Mouse (Mus musculus) adrenal gland, adult 2 months (tissue): Measurements from ENCODE around the gene Dip2b. TPM values are rescaled to one million over a fixed set of nuclear protein-coding genes. Genes with fewer than 3 reads are reported as not detected.

Source experiments
- DNase-seq: peaks from one replicate; pipeline ENCODE4 v3.0.0; 2021
- long read RNA-seq: library from polyadenylated mRNA; stranded (forward); transcript quantifications from one replicate; pipeline ENCODE4 v2.0.0, GENCODE M21; 2021
- polyA plus RNA-seq: library from polyadenylated mRNA; depleted of rRNA; stranded (reverse); fragments of >200 nt; gene quantifications from 2 replicates; pipeline ENCODE4 v1.2.3, GENCODE M21; 2012; rRNA removed
- total RNA-seq, 2 experiments: library from RNA; stranded (reverse); gene quantifications; 2 replicates each; pipeline ENCODE4 v1.2.3; 2021

Dip2b gene
- total RNA-seq (10 to 100 TPM; 13.8 to 14.6 TPM), polyA plus RNA-seq (3.4 and 4.7 TPM in 2 replicates)
- long read RNA-seq, partial matches to known transcripts: 0 of 1 reads
- long read RNA-seq, other reads (novel, unspliced or antisense): 1 of 1 reads

GRCm38 (mm10) chr15:100038470-100038971, at the start of gene Dip2b:
Dip2b (plus strand) TSS chr15:100038664.
- peak; percentile 95 for DNase-seq

DNA sequence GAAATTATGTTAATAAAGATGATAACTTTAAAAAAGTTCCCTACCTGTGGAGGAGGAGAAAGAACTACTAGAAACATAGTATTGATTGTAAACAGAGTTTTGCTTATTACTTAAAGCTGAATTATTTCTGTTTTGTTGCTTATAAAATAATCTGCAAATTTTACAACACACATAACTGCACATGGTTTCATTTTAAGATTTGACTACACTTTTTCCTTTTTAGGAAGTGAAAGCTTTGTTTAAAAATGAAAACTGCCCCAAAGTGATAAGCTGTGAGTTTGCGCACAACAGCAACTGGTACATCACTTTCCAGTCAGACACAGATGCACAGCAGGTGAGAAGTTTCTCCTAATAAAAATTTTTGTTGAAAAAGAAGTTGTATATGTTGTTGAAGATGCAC, 45.4 kb upstream of the Dip2b start:
- DNase-seq: no peak

- DNase-seq: no peak
Observed at GRCm38 (mm10) chr15:99997114-99997804, 41.2 kb upstream of the Dip2b start.

DNA sequence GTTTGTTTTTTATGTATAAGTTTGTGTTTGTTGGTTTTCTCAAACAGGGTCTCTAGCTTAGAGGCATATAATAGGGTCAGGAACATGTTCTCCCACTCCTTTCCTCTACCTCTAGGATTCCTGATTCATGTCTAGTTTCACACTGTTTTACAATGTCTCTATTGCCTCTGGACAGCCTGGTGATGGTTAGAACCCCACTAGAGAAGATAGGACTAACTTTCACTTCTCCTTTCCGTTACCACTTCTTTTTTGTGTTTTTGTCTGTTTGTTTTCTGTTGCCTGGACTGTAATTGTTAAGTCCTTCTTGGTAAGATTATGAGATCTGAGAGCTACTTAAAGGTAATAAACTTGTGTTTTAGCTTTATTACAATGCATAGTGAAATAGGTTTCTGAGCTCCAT, 39.1 kb upstream of the Dip2b start:
- DNase-seq: no peak

- DNase-seq: no peak
Observed at GRCm38 (mm10) chr15:100004677-100005273, 33.7 kb upstream of the Dip2b start.

- DNase-seq: no peak
Observed at GRCm38 (mm10) chr15:100006180-100006579, 32.3 kb upstream of the Dip2b start.

GRCm38 (mm10) chr15:100018280-100018899, 20.1 kb upstream of the Dip2b start:
- no peak for DNase-seq

- DNase-seq: no peak
Observed at GRCm38 (mm10) chr15:100021175-100021574, 17.3 kb upstream of the Dip2b start.

- DNase-seq: peak; percentile 37
Observed at GRCm38 (mm10) chr15:100022923-100023322, 15.5 kb upstream of the Dip2b start.

GRCm38 (mm10) chr15:100025076-100025834, 13.2 kb upstream of the Dip2b start:
- DNase-seq: no peak

DNA sequence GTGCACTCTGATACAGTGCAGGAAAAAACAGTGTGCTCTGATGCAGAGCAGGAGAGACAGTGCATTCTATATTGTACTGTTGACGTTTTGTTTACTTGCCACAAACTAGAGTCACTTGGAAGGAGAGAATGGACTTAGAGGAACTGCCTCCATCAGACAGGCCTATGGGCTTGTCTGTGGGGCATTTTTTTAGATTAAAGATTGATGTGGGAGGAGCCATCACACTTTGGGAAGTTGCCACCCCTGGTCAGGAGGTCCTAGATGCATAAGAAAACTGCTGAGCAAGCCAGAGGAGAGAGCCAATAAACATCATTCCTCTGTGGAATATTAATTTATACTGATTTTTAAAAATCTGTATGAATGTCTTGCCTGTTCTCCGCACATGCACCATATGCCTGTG, 10.3 kb upstream of the Dip2b start:
- DNase-seq: no peak

GRCm38 (mm10) chr15:100029497-100029896, 9.0 kb upstream of the Dip2b start:
- DNase-seq: no peak

- DNase-seq: no peak
Observed at GRCm38 (mm10) chr15:100029900-100030299, 8.6 kb upstream of the Dip2b start.

- no peak for DNase-seq
Observed at GRCm38 (mm10) chr15:100032546-100032945, 5.9 kb upstream of the Dip2b start.

- DNase-seq: peak; percentile 79
Observed at GRCm38 (mm10) chr15:100039001-100039701, 687 bp downstream of the Dip2b start.

DNA sequence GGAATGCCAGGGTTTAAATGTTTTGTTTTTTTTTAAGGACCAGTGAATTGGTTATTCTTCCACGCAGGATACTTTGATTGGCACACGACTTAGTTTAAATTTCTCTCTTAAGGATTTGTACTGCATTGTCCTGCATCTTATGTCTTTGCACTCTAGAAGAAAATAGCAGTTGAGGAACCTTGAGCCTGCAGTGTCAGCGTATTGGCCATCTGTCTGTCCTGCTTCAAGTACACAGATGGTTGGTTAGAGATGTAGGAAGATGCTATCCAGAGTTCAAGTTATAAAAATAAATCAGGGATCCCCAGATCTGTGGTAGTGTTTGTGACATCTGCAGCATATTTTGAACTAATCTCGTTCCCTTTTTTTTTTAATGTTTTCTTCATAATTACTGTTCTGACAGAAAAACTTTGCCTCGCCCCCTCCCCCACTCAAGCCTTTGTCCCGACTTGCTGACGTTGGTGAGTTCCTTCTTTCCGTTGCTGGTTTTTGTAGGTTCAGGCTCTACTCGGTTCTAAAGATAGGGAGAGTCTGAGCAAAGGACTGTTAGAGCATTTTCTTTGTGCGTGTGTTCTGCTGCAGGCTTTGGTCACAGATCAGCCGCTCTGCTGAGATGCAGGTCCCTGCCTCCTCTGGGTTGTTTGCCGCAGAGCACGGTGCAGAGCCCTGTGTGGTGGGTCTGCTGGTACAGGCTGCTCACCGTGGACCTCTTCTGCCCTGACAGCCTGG, 2.2 kb downstream of the Dip2b start:
- DNase-seq: no peak

DNA sequence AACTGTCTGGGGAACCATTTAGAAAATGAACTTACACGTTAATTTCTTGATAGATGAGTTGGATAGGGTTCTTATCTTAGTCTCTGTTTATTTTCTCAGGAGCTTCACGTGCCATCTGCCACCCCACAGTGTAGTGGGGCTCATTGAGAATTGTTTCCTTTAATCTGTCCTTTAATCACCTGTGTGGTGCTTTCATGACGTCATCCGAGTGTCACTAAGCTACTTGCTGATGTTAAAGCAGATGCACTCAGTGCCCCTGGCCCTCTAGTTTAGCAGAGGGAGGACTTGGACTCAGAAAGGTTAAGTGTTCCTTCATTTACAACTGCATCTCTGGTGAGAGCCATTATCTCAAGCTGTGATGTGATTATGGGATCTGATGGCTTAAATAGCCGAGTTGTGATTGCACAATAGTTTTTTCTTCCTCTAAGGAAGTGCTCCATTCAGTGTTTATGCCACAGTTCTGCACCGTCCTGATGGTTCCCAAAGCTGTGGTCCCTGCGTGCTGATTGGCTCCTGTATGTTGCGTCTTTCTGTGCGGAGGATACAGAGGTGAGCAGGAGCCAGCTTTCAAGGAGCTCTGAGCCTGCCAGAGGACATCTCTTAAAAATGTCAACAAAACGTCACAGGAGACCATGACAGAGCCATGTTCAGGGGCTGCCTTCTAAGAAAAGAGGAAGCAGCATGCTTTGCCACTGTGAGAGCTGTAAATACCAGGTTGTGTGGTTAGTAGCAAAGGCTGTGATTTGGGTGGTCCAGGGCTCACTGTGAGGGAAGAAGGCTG, 3.0 kb downstream of the Dip2b start:
- DNase-seq: no peak

DNA sequence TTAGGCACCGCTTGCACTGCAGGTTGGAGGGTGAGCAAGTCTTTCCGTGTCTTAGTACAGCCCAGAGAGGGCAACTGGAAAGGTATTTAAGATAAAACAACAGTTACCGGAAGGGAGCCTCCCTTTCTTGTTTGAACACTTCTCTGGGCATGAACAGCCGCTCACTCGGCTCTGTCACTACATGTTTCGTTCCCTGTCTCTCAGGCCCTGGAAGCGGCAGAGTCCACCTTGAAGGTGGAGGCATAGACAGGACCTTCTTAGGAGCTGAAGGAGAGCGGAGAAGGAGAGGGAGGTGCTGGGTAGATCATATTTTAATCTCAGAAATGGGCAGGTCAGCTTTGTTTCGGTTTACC, 3.6 kb downstream of the Dip2b start:
- no peak for DNase-seq

GRCm38 (mm10) chr15:100045576-100045975, 7.1 kb downstream of the Dip2b start:
- no peak for DNase-seq

DNA sequence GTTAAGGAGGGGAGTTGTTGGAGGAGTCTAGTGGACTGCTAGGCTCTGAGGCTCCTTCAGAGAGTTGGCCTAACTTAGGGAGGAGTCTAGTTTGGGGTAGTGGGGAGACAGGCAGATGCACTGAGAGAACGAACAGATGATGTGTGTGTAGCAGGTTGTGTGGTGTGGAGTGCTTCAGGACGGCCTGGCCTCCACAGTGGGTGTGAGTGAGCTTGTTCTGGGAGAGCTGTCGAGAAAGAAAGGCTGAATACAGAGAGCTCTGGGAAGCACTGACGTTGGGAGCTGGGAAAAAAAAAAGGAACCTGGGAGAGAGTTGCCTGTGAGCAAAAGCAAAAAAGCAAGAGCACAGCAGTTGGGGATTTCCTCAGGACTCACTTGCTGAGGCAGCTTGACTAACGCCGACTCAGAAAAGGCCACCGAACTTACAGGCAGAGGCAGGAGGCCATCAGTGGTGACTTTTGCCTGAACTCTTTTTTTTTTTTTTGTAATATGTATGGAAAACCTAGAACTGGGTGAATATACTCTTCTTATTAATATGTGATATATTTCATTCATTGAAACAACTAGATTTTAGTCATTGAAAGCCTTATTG, 11.1 kb downstream of the Dip2b start:
- no peak for DNase-seq
